Mouse (Mus musculus) lung, postnatal 25 days (tissue): Measurements from ENCODE around the gene Olfr764-ps1.
"Not testable (repeated sequence)": the region's sequence is repeated elsewhere in the genome, so short reads cannot be mapped to it uniquely, and the experiment has no call there.

Experiments
- DNase-seq: peaks from one replicate; pipeline ENCODE4 v3.0.0; 2022; ENCODE audit warnings: low spot score

Gene Olfr764-ps1

DNA sequence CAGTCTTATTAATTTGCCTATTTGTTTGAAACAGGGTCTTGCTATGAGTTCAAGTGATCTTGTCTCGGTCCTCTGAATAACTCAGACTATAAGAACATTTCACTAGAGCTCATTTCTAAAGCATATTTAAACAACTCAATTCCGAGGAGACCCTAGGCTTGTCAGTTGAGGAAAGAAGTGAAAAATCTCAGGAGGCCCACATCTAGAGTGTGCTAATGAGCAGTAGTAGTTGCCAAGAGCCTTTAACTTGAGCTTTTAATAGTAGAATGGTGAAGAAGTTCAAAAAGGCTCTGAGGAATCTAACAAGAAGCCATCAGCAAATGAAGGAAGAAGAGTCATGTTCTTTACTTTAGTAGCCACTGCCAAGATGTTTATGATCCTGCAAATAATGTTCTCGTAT is at the start of gene Olfr764-ps1:
Olfr764-ps1 (minus strand) TSS at position 101 of the 400 bp plus-strand sequence.
- no peak for DNase-seq

DNA sequence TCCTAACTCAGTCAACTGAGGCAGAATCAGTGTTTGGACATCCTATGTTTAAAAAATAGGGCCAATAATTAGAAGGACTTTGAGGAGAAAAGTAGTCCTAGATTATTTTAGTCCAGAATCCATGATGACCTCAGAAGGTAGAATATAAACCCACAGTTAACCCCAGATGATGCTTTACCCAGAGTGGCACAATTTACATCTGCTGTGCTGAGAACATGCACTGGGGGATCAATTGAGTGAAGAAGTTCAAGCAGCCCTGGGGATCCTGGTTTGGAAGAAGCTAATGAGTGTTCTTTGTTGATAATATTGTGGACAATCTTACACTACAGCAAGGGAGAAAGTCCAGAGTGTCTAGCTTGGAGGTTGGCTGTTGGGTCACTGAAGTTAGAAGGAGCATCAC is 43.1 kb upstream of the Olfr764-ps1 start, which contains the start of gene Olfr767:
Olfr767 (minus strand) TSS at position 101 of the 400 bp plus-strand sequence.
- not testable (repeated sequence) for DNase-seq

DNA sequence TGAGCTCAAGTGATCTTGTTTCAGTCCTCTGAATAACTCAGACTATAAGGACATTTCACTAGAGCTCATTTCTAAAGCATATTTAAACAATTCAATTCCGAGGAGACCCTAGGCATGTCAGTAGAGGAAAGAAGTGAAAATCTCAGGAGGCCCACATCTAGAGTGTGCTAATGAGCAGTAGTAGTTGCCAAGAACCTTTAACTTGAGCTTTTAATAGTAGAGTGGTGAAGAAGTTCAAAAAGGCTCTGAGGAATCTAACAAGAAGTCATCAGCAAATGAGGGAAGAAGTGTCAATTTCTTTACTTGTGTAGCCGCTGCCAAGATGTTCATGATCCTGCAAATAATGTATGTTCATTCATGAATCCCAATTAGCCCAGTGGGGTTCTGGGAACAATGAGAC is 29.2 kb upstream of the Olfr764-ps1 start, which contains the start of gene Olfr766-ps1:
Olfr766-ps1 (minus strand) TSS at position 101 of the 400 bp plus-strand sequence.
- no peak for DNase-seq

DNA sequence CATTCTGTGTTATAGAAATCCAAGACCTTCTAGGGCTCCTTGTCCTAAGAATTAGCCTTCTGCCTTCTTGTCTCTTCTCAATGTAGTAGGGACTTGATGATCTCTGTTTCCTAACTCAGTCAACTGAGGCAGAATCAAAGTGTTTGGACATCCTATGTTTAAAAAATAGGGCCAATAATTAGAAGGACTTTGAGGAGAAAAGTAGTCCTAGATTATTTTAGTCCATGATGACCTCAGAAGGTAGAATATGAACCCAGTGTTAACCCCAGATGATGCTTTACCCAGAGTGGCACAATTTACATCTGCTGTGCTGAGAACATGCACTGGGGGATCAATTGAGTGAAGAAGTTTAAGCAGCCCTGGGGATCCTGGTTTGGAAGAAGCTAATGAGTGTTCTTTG is 10.2 kb upstream of the Olfr764-ps1 start, which contains the start of gene Olfr765:
Olfr765 (minus strand) TSS at position 101 of the 400 bp plus-strand sequence.
- not testable (repeated sequence) for DNase-seq

DNA sequence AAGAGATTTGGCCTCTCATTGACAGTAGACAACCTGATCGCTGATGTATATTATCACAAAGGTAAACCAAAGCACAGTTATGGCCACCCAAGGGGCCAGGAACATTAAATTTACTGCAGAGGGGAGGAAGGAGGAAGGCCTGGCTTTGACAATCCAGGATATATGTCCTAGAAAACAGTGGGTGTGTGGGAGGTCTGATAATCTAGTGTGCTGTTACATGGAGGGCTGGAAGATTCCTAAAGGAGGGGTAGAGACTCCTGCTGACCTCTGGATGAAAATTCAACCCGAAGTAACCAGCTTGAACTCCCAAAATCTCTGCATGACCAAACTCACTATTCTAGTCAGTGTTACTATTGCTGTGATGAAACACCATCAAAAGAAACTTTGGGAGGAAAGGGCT is 11.4 kb downstream of the Olfr764-ps1 start:
- no peak for DNase-seq

DNA sequence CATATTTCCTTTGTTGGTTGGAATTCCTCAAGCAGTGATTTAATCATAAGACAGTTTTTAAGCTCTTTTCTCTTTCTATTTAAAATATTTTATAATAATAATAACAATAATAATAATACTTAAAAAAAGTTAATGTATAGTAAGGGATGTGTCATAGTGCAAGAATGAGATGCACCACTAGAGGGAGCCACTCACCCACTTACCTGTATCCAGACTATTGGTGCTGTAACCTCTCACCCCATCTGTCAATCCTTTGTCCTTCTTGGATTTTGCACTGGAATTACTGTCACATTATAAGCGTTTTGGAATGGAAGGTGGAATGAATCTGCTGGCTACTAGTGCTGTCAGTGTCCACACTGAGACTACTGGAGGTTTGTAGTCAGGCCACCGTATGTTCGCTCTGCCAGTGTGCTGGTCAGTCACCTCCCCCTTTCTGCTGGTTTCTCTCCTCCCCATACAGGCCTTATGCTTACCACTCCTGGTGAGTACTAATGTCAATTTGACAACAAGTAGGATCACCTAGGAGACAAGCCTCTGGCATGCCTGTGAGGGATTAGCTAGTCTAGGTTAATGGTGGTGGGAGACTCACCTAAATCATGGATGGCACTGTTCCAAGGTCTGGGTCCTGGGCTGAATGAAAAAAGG is 13.6 kb downstream of the Olfr764-ps1 start:
- DNase-seq, result peak; percentile 2

DNA sequence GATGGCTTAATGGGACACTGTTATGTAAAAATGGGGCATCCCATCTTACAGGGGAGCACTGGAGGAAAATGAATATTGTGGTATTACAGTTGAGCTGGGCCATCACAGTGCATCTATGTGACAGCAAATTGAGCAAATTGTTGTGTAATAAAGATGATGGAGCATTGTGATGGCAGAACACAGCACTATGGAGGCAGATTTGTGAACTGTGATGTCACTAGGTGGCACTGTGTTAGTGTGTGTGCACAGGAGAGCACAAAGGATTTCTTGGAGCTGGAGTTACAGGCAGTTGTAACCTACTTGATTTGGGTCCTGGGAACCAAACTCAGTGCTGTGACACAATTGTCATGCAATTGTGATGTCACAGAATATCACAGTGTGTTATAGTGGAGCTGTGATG is 16.4 kb downstream of the Olfr764-ps1 start:
- no peak for DNase-seq

DNA sequence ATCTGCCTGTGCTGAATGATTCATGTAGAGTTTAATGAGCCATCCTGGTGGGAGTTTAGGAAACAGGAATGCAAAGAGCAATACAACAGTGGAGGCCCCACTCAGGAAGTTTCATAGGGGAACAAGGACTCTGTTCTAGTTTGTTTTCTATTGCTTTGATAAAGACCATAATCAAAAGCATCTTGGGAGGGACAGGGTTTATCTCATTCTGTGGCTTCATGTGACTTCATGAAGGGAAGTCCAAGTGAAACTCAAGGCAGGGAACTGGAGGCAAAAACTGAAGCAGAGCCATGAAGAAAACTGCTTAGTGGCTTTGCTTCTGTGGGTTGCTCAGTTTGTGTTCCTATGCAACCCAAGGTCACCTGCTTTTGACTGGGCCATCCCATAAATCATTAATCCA is 25.2 kb downstream of the Olfr764-ps1 start:
- DNase-seq, result no peak

DNA sequence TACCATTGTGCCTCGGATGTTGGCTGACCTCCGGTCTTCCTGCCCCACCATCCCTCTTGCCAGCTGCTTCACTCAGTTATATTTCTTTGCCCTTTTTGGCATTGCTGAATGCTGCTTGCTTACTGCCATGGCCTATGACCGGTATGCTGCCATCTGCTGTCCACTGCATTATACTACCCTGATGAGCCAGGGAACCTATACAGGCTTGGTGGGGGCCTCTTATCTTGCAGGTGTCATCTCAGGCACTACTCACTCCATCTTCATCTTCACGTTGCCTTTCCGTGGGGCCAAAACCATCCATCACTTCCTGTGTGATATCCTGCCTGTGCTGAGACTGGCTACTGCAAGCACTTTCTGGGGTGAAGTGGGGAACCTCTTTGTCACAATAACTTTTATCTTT is 28.2 kb downstream of the Olfr764-ps1 start:
- DNase-seq, result not testable (repeated sequence)

DNA sequence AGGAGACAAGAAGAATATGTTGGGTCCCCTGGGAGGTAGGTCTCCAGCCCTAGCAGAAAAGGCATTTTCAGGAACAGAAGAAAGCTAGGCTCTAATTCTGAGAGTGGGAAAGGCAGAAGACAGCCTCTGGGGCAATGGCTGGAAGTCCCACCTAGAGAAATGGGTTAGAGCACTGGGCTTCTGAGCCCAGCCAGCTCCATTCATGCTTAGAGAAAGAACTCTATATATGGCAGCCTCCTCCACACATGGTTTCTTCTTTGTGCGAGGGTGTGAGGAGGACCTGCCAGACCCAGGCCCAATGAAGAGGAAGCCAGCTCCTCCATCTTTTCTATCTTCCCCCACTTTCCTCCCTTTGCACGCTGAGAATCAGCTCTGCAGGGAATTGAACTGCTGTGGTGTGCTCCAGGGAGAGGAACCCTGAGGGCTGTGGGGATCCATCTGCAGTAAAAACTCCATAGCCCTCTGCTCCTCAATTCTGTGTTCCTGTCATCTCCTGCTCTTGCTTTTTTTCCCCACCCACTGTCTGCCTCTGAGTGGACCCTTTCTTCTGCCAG is 29.3 kb downstream of the Olfr764-ps1 start, which contains the start of gene Olfr763:
Olfr763 (plus strand) TSS at position 504 of the 554 bp plus-strand sequence.
- DNase-seq, result no peak

DNA sequence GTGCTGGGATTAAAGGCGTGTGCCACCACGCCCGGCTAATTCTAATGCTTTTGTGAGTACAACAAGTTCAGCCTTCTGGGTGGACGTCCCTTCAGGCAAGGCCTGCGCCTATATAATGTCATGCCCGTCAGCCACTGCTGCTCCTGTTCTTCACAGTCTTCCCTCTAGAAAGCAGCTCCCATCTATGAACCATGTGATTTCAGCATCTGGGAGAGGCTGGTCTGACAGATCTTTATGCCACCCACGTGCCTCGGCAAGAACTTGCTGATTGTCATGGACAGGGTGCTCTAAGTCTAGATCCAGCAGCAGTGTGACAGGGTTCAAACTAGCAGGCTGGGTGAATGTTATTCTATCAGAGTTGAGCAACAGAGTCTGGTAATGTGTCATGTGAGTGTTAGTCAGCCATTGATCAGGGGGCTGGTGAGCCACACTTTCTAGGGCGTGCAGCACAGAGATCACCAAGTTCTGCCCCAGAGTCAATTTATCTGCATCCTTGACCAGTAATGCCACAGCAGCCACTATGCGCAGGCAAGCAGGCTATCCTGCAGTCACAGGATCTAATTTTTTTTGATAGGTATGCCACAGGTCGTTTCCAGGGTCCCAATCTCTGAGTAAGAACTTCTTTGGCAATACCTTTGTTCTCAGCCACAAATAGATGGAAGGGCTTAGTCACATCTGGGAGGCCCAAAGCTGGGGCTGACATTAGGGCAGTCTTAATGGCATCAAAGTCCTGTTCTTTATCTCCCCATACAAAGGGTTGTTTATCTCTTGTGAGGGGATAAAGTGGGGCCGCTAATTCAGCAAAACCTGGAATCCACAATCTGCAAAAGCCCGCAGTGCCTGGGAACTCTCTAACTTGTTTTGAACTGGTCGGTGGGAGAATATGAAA is 35.4 kb downstream of the Olfr764-ps1 start:
- no peak for DNase-seq

DNA sequence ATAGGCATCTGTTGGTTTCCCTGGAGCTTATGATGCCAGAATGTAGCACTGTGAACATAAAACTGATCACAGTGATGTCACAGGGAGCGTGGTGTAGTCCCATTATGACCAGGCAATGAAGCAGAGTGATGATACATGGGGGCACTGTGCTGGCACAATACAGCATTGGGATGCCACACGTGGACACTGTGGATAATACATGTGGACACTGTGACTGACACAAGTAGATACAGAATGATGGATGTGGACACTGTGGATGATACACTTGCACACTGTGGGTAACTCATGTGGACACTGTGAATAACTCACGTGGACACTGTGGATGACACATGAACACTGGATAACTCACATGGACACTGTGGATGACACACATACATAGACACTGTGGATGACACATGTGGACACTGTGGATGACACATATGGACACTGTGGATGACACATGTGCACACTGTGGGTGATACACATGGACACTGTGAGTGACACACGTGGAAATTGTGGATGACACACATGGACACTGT is 43.1 kb downstream of the Olfr764-ps1 start:
- no peak for DNase-seq

DNA sequence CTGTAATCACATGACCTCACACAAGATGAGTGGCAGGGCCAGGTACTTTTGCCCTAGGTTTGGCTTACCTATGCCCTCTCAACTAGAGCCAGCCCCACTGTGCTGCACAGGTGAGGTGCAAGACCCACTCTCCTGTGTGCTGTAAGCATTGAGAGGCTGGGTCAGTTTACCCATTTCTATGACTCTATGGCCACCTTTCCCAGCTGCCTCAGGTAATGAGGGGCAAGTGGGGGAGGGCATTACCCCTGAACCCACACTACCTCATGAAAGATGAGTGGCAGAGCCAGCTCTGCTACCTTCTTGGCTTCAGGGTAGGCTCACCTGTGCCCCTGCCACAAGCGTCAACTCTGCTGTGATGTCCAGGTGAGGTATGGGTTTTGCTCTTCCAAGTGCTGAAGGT is 43.9 kb downstream of the Olfr764-ps1 start:
- no peak for DNase-seq

DNA sequence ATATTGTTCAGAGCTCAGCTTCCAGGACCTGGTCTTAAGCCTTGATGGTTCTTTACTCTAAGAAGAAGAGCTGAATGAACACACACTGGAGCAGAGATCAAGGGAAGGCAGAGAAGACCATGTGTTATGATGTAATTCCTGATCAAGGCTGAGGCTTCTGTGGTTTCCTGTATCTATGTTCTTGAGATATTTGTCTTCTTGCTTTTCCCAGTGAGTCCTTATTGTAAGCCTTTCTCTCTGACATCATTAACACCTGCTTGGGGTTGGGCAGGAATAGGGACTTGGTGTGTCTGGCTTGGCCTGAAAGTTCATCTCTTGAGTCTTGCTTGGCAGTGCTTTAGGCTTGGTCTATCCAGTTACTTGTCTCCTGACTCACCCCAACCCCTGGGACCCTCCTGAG is 48.7 kb downstream of the Olfr764-ps1 start:
- DNase-seq, result no peak

DNA sequence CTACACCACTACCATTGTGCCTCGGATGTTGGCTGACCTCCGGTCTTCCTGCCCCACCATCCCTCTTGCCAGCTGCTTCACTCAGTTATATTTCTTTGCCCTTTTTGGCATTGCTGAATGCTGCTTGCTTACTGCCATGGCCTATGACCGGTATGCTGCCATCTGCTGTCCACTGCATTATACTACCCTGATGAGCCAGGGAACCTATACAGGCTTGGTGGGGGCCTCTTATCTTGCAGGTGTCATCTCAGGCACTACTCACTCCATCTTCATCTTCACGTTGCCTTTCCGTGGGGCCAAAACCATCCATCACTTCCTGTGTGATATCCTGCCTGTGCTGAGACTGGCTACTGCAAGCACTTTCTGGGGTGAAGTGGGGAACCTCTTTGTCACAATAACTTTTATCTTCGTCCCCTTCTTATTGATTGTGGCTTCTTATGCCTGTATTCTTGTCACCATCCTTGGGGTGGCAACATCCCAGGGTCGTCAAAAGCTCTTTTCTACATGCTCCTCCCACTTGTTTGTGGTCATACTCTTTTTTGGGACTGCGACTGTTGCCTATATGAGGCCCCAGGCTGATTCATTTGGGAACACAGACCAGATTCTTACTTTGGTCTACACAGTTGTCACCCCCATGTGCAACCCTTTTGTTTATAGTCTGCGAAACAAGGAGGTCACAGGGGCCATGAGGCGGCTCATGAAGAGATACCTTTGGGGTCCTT is 49.4 kb downstream of the Olfr764-ps1 start:
- not testable (repeated sequence) for DNase-seq

DNA sequence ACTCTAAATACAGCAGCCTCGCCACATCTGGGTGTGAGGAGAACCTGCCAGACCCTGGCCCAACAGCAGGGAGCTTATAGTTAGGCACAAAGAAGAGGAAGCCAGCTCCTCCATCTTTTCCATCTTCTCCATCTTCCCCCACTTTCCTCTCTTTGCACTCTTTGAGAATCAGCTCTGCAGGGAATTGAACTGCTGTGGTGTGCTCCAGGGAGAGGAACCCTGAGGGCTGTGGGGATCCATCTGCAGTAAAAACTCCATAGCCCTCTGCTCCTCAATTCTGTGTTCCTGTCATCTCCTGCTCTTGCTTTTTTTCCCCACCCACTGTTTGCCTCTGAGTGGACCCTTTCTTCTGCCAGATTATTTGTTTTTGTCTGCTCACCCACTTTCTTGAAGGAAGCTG is 50.6 kb downstream of the Olfr764-ps1 start, which contains the start of gene Olfr9:
Olfr9 (plus strand) TSS at position 301 of the 400 bp plus-strand sequence.
- not testable (repeated sequence) for DNase-seq
